Mouse (Mus musculus) heart, embryonic 16.5 days (tissue): ENCODE data around the gene Pafah1b2. TPM values are rescaled to one million over a fixed set of nuclear protein-coding genes. Genes with fewer than 3 reads are reported as not detected.

Source experiments
- ATAC-seq: fragments of 200-750 bp; cut with Nextera tagmentation; replicated peaks from 2 replicates; pipeline ENCODE4 v1.8.0; 2017; ENCODE audit warnings: moderate number of reproducible peaks; ENCODE audit not compliant: insufficient read depth, low FRiP score; ENCODE audit errors: extremely low read depth
- H3K27ac ChIP-seq: fragments of 300-500 bp; sonication (generic); 2 replicates; pipeline ENCODE4 v1.5.1; 2014; ENCODE audit warnings: mild to moderate bottlenecking, low read length, control low read depth, moderate library complexity
- H3K27me3 ChIP-seq: fragments of 300-500 bp; sonication (generic); 2 replicates; pipeline ENCODE4 v1.6.1; 2014; ENCODE audit warnings: low read length, mixed read lengths; ENCODE audit not compliant: control insufficient read depth, insufficient read depth
- H3K36me3 ChIP-seq: fragments of 300-500 bp; sonication (generic); 2 replicates; pipeline ENCODE4 v1.6.1; 2014; ENCODE audit not compliant: control insufficient read depth, insufficient read depth
- H3K4me1 ChIP-seq: fragments of 300-500 bp; sonication (generic); 2 replicates; pipeline ENCODE4 v1.6.1; 2014; ENCODE audit warnings: low read length, mixed read lengths; ENCODE audit not compliant: control insufficient read depth, insufficient read depth
- H3K4me2 ChIP-seq: fragments of 300-500 bp; sonication (generic); 2 replicates; pipeline ENCODE4 v1.6.1; 2014; ENCODE audit warnings: low read depth, mild to moderate bottlenecking, control low read depth, low read length
- H3K4me3 ChIP-seq: fragments of 300-500 bp; sonication (generic); 2 replicates; pipeline ENCODE4 v1.5.1; 2014; ENCODE audit warnings: mild to moderate bottlenecking, control low read depth, low read length
- H3K9ac ChIP-seq: fragments of 300-500 bp; sonication (generic); 2 replicates; pipeline ENCODE4 v1.6.1; 2014; ENCODE audit warnings: low read length, control low read depth
- H3K9me3 ChIP-seq: fragments of 300-500 bp; sonication (generic); replicated peaks from 2 replicates; pipeline ENCODE4 v1.6.1; 2016; ENCODE audit warnings: low read length; ENCODE audit not compliant: control insufficient read depth
- WGBS: fragments of 180-500 bp; shearing (Covaris S2); extraction: QIAGEN DNeasy Blood & Tissue Kit; methylation state at CpG from one replicate; pipeline ENCODE4 v1.1.7; 2014; 5-methylcytosine and 5-hydroxymethylcytosine counted together
- polyA plus RNA-seq: library from polyadenylated mRNA; unstranded; fragments of >200 nt; fragmentation: Nextera tagmentation; extraction: Ambion mirVana; gene quantifications from 2 replicates; pipeline ENCODE4 v1.2.1, GENCODE M21; 2015

The Pafah1b2 gene
- 110 and 131 TPM in 2 replicates for polyA plus RNA-seq

GRCm38 (mm10) chr9:46012091-46013008 is at the start of gene Pafah1b2, which contains the start of gene Sik3:
Gene Pafah1b2 (minus strand): TSS chr9:46012690.
Gene Sik3 (plus strand): TSS chr9:46012820.
- no peaks in the 10 kb centered on the region for H3K36me3 ChIP-seq
- no peaks in the 10 kb centered on the region for H3K9me3 ChIP-seq
- WGBS: 4% methylated on average over 57 of the region's 78 CpGs
- H3K27me3 ChIP-seq: no peaks in the 10 kb centered on the region
- H3K4me3 ChIP-seq: peak within 1 kb of the TSS; percentile 84
- H3K4me2 ChIP-seq: peak within 1 kb of the TSS; percentile 60
- peak; percentile 90 for ATAC-seq
- peak within 1 kb of the TSS; percentile 88 for H3K9ac ChIP-seq
- H3K4me1 ChIP-seq: peaks cover 37% of the 10 kb centered on the region
- peak within 1 kb of the TSS; percentile 88 for H3K27ac ChIP-seq

- no peak overlapping the region for H3K27ac ChIP-seq
- H3K4me2 ChIP-seq: no peak overlapping the region
- H3K27me3 ChIP-seq: no peaks in the 10 kb centered on the region
- no peak for ATAC-seq
- H3K4me1 ChIP-seq: peaks cover 4% of the 10 kb centered on the region
- WGBS: 73% methylated on average over 9 of the region's 9 CpGs
- H3K9ac ChIP-seq: no peak overlapping the region
- no peak overlapping the region for H3K4me3 ChIP-seq
- no peaks in the 10 kb centered on the region for H3K36me3 ChIP-seq
- H3K9me3 ChIP-seq: no peaks in the 10 kb centered on the region
Observed at GRCm38 (mm10) chr9:46061696-46062425, 49.4 kb upstream of the Pafah1b2 start.

GRCm38 (mm10) chr9:46060249-46060648 is 47.8 kb upstream of the Pafah1b2 start:
- H3K4me3 ChIP-seq: no peak overlapping the region
- H3K9me3 ChIP-seq: no peaks in the 10 kb centered on the region
- no peak overlapping the region for H3K27ac ChIP-seq
- ATAC-seq: no peak
- no peaks in the 10 kb centered on the region for H3K36me3 ChIP-seq
- no peak overlapping the region for H3K4me2 ChIP-seq
- no peaks in the 10 kb centered on the region for H3K27me3 ChIP-seq
- H3K9ac ChIP-seq: no peak overlapping the region
- WGBS: 90% methylated on average over 2 of the region's 2 CpGs
- H3K4me1 ChIP-seq: peaks cover 4% of the 10 kb centered on the region

- no peak overlapping the region for H3K9ac ChIP-seq
- no peak overlapping the region for H3K27ac ChIP-seq
Observed at GRCm38 (mm10) chr9:46058065-46058464, 45.6 kb upstream of the Pafah1b2 start.

GRCm38 (mm10) chr9:46053014-46053666 is 40.6 kb upstream of the Pafah1b2 start:
- H3K9me3 ChIP-seq: no peaks in the 10 kb centered on the region
- peaks cover 17% of the 10 kb centered on the region for H3K4me1 ChIP-seq
- H3K27ac ChIP-seq: no peak overlapping the region
- no peak overlapping the region for H3K4me2 ChIP-seq
- H3K4me3 ChIP-seq: no peak overlapping the region
- no peak overlapping the region for H3K9ac ChIP-seq
- H3K27me3 ChIP-seq: no peaks in the 10 kb centered on the region
- H3K36me3 ChIP-seq: no peaks in the 10 kb centered on the region
- no peak for ATAC-seq
- WGBS: 88% methylated on average over 9 of the region's 9 CpGs

More at GRCm38 (mm10) chr9:46058065-46058464, 45.6 kb upstream of the Pafah1b2 start:
- 76% methylated on average over 3 of the region's 3 CpGs for WGBS
- Histone ChIP-seq H3K4me1 (peaks cover 8% of the 10 kb centered on the region), H3K4me2 (no peak overlapping the region), H3K9me3 (no peaks in the 10 kb centered on the region), H3K4me3 (no peak overlapping the region), H3K36me3 (no peaks in the 10 kb centered on the region), H3K27me3 (no peaks in the 10 kb centered on the region)
- no peak for ATAC-seq

- Histone ChIP-seq H3K4me1 (peaks cover 17% of the 10 kb centered on the region), H3K4me3 (no peak overlapping the region), H3K27ac (peak overlapping the region; percentile 47), H3K9ac (no peak overlapping the region), H3K27me3 (no peaks in the 10 kb centered on the region), H3K4me2 (no peak overlapping the region), H3K9me3 (no peaks in the 10 kb centered on the region), H3K36me3 (no peaks in the 10 kb centered on the region)
- 71% methylated on average over 8 of the region's 8 CpGs for WGBS
- no peak for ATAC-seq
Observed at GRCm38 (mm10) chr9:46050203-46050602, 37.7 kb upstream of the Pafah1b2 start.

- Histone ChIP-seq H3K27ac (no peak overlapping the region), H3K36me3 (no peaks in the 10 kb centered on the region), H3K9ac (no peak overlapping the region), H3K4me2 (no peak overlapping the region), H3K4me3 (no peak overlapping the region), H3K4me1 (peaks cover 17% of the 10 kb centered on the region), H3K9me3 (no peaks in the 10 kb centered on the region), H3K27me3 (no peaks in the 10 kb centered on the region)
- no peak for ATAC-seq
- WGBS: 66% methylated on average over 7 of the region's 7 CpGs
Observed at GRCm38 (mm10) chr9:46049525-46049924, 37.0 kb upstream of the Pafah1b2 start.

- Histone ChIP-seq H3K4me2 (no peak overlapping the region), H3K27ac (no peak overlapping the region)
Observed at GRCm38 (mm10) chr9:46046724-46047517, 34.4 kb upstream of the Pafah1b2 start.

More at GRCm38 (mm10) chr9:46046724-46047517, 34.4 kb upstream of the Pafah1b2 start:
- 70% methylated on average over 11 of the region's 11 CpGs for WGBS
- Histone ChIP-seq H3K36me3 (no peaks in the 10 kb centered on the region), H3K9ac (no peak overlapping the region), H3K4me1 (peaks cover 13% of the 10 kb centered on the region), H3K4me3 (no peak overlapping the region), H3K9me3 (no peaks in the 10 kb centered on the region), H3K27me3 (no peaks in the 10 kb centered on the region)
- ATAC-seq: no peak
